Mouse (Mus musculus): ENCODE data around the gene Runx1.

The Runx1 gene

DNA sequence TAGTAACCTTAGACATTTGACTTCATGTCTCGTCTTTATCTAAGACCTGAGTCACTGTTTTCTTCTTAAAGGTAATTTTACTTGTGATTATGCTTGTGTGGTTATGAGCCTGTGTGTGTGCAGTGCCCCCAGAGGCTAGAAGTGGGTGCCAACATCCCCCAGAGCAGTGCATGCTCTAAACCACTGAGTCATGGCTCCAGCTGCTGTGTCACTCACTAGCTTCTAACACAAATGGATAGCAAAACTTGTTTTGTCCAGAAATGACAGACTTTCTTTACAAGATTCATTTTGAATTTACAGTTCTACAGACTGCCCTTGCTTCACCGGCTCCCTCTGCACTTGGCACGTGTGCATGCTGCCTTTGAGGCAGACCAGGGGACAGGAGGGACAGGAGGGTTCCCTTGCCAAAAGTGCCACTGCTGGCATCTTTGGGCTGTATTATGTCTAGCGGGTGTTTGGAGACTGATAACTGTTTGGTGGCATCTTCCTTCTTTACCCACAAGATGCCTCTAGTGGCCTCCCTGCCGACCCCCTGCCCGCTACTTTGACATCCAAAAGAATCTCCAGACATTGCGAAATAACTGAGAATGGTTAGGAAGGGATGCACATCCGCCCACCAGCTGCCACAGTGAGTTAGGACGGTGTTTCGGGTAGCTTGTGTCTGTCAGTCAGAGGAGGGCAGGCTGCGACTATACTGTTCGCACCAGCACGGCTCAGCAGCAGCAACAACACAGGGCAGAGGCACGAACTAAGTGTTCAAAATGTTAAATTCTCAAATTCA is 217.6 kb downstream of the Runx1 start:
- no peak for DNase-seq

- no peak for DNase-seq
Observed at GRCm38 (mm10) chr16:92606491-92606965, 219.4 kb downstream of the Runx1 start.

- DNase-seq, result no peak
Observed at GRCm38 (mm10) chr16:92605606-92606490, 220.1 kb downstream of the Runx1 start.

DNA sequence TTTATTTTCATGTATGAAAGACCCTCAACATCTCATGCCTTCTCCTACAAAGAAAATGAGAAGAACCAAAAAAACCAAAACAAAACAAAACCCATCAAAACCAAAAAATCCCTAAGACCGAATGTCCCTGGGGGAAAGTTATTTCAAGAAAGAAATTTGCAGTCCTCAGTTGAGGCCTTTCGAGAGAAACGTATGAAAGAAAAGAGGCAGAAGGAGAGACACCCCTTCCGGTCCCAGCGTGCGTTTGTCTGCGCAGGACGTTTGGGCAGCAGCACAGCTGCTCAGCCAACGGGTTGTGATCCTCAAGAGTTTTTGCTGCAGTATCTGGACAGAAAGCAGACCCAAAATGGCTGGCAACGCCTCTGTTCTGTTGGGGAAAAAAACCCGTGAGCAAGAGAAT is 223.4 kb downstream of the Runx1 start:
- DNase-seq, result no peak

- no peak for DNase-seq
Observed at GRCm38 (mm10) chr16:92601270-92601826, 224.6 kb downstream of the Runx1 start.

GRCm38 (mm10) chr16:92599451-92599850 is 226.5 kb downstream of the Runx1 start:
- no peak for DNase-seq

DNA sequence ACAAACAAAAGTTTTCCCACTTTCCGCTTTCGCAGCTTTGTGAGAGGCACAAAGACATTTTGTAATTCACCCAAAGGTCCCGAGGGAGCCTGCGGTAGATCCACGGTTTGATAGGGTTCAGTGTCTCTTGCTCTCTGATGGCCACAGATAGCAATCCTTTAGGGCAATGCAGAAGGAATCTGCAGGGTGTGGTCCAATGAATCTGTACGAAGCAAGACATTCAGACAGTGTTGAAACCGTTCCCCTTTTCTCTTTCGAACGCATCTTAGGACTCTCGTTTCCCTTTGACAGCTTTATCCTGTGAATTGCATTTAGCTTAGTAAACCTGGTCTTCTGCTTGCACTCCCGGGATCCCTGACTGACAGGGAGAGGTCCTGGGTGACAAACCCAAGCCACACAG is 228.3 kb downstream of the Runx1 start:
- no peak for DNase-seq

DNA sequence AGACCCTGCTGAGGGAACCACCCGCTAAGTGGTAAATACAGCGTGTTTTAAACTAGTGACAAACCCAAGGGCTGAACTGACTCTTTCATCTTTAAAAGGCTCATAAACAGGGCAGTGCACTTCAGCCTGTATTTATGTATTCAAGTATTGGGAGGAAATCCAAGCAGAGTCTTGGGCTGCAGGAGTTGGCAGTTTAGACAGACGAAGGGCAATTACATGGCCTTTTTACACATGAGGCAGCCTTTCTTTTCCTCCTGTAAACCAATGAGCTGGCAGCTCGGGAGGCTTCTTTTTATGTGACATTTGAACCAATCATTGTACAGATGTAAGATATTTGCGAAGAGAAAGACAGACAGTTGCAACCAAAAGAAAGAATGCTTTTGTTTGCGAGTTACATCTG is 233.7 kb downstream of the Runx1 start:
- DNase-seq, result no peak

GRCm38 (mm10) chr16:92591783-92592182 is 234.2 kb downstream of the Runx1 start:
- DNase-seq, result no peak

GRCm38 (mm10) chr16:92587836-92588235 is 238.1 kb downstream of the Runx1 start:
- DNase-seq, result no peak

- no peak for DNase-seq
Observed at GRCm38 (mm10) chr16:92581767-92582166, 244.2 kb downstream of the Runx1 start.

- no peak for DNase-seq
Observed at GRCm38 (mm10) chr16:92580981-92581380, 245.0 kb downstream of the Runx1 start.

- DNase-seq, result no peak
Observed at GRCm38 (mm10) chr16:92578915-92579653, 246.9 kb downstream of the Runx1 start.

- DNase-seq, result no peak
Observed at GRCm38 (mm10) chr16:92577381-92577780, 248.6 kb downstream of the Runx1 start.

DNA sequence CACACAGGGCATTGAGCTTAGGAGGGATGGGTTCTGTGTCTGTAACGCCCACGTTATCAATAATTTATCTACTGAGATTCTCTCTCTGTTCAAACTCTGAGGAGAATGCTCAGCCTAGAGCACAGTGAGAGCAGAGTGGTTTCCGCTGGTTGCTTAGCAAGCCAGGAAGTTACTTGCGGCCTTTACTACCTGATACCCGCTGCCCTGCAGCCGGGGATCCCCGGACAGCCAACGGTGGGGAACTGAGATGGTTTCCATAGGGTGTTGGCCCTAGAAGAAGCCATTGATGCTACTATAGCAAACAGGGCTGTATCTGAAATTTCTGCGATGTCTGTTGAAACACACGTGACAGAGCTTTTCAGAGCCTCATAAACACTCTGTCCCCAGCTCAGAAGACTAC is 250.2 kb downstream of the Runx1 start:
- DNase-seq, result no peak

- no peak for DNase-seq
Observed at GRCm38 (mm10) chr16:92573193-92573592, 252.8 kb downstream of the Runx1 start.

- DNase-seq, result no peak
Observed at GRCm38 (mm10) chr16:92571246-92571645, 254.7 kb downstream of the Runx1 start.

GRCm38 (mm10) chr16:92566146-92566545 is 259.8 kb downstream of the Runx1 start:
- no peak for DNase-seq

GRCm38 (mm10) chr16:92565708-92566107 is 260.2 kb downstream of the Runx1 start:
- peak; percentile 83 for DNase-seq

DNA sequence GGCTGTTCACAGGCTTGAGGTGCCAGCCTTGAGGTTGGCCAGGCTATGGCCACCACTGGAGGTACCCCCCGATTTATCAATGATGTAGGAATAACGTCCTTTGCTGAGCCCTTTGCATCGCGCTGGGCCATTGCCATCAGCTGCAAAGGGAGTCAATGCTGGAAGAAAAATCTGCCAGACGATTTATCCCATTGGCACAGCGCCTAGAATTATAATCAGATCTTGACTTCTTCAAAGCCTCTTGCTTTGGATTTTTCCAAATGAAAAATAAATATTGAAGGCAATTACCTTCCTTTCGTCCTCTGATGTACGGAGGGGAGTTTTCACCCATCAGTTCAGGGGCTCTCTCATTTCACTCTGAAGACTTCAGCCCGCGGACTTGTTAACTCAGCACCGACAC is 260.7 kb downstream of the Runx1 start:
- DNase-seq, result no peak

- DNase-seq, result no peak
Observed at GRCm38 (mm10) chr16:92555051-92555450, 270.9 kb downstream of the Runx1 start.

- DNase-seq, result no peak
Observed at GRCm38 (mm10) chr16:92552858-92553257, 273.1 kb downstream of the Runx1 start.

GRCm38 (mm10) chr16:92552106-92552382 is 273.9 kb downstream of the Runx1 start:
- no peak for DNase-seq

Data from thymus, postnatal 25 days (tissue).